Mouse (Mus musculus) brain, embryonic 14.5 days (tissue): ENCODE measurements around the gene Trir.

Source experiments
- CTCF ChIP-seq: fragments of 200-500 bp; IDR thresholded peaks from 2 replicates; pipeline ENCODE4 v1.5.1; 2012; ENCODE audit warnings: inconsistent platforms, mild to moderate bottlenecking, moderate library complexity, borderline replicate concordance; ENCODE audit not compliant: insufficient read depth, insufficient read length; ENCODE audit errors: extremely low read depth
- POLR2A ChIP-seq: fragments of 200-500 bp; IDR thresholded peaks from 2 replicates; pipeline ENCODE4 v1.6.1; 2012; ENCODE audit warnings: mild to moderate bottlenecking, inconsistent platforms, borderline replicate concordance; ENCODE audit not compliant: poor library complexity, insufficient read depth, insufficient read length, severe bottlenecking; ENCODE audit errors: extremely low read depth

GRCm38 (mm10) chr8:85076001-85076400 lies 49.4 kb downstream of the Trir start:
- peak; percentile 57; the same call in 1 of the 2 replicates for TF ChIP-seq CTCF
- TF ChIP-seq POLR2A, result no peak
